Mouse (Mus musculus) heart, adult 8-10 months (tissue): Measurements from ENCODE around the gene Inhbc. TPM values are rescaled to one million over a fixed set of nuclear protein-coding genes. Genes with fewer than 3 reads are reported as not detected.

Experiments
- total RNA-seq, 4 experiments: library from RNA; stranded (reverse); gene quantifications; 2 replicates each; pipeline ENCODE4 v1.2.4; 2022

The Inhbc gene
- total RNA-seq, 4 experiments from 2014 or later = not detected

Other genes starting within 250 kb of the Inhbc start
- gene Os9, start 249.3 kb downstream of the Inhbc start, total RNA-seq = 10 to 100 TPM; 22.2 to 31.6 (median 24.1) TPM
- 1 to 10 TPM; 1.2 to 3.2 (median 1.5) TPM for gene B4galnt1, start 205.2 kb downstream of the Inhbc start, total RNA-seq
- 10 to 100 TPM; 13.0 to 24.6 (median 15.5) TPM for gene Slc26a10, start 189.8 kb downstream of the Inhbc start, total RNA-seq
- gene Arhgef25, start 180.3 kb downstream of the Inhbc start, total RNA-seq = 10 to 100 TPM in 3 of 4 experiments, 1 to 10 TPM in 1; 8.1 to 13.4 (median 10.8) TPM
- 10 to 100 TPM; 18.1 to 29.6 (median 24.2) TPM for gene Dtx3, start 174.7 kb downstream of the Inhbc start, total RNA-seq
- gene Pip4k2c, start 158.8 kb downstream of the Inhbc start, total RNA-seq = 10 to 100 TPM; 32.4 to 38.3 (median 35.3) TPM
- 1 to 10 TPM in 2 of 4 experiments, under 1 TPM in 2; 0.54 to 1.6 (median 1.2) TPM for gene Kif5a, start 107.1 kb downstream of the Inhbc start, total RNA-seq
- 100 to 1,000 TPM; 143 to 151 (median 146) TPM for gene Dctn2, start 104.1 kb downstream of the Inhbc start, total RNA-seq
- gene Mbd6, start 81.4 kb downstream of the Inhbc start, total RNA-seq = 10 to 100 TPM; 17.6 to 25.5 (median 19.5) TPM
- gene Mars, start 58.6 kb downstream of the Inhbc start, total RNA-seq = 10 to 100 TPM; 42.1 to 48.8 (median 45.4) TPM
- 1 to 10 TPM; 1.5 to 3.2 (median 3.0) TPM for gene Arhgap9, start 48.5 kb downstream of the Inhbc start, total RNA-seq
- gene Gli1, start 28.5 kb downstream of the Inhbc start, total RNA-seq = 1 to 10 TPM; 1.1 to 1.7 (median 1.3) TPM
- gene Inhbe, start 16.0 kb downstream of the Inhbc start, total RNA-seq = not detected
- 100 to 1,000 TPM; 150 to 177 (median 168) TPM for gene R3hdm2, start 9.9 kb upstream of the Inhbc start, total RNA-seq
- gene Stac3, start 131.3 kb upstream of the Inhbc start, total RNA-seq = 1 to 10 TPM in 1 of 4 experiments, under 1 TPM in 2, not detected in 1; 0.66 to 1.5 (median 0.76) TPM
- 10 to 100 TPM; 17.2 to 26.5 (median 21.6) TPM for gene Ndufa4l2, start 144.5 kb upstream of the Inhbc start, total RNA-seq
- 10 to 100 TPM; 41.6 to 48.4 (median 44.5) TPM for gene Shmt2, start 152.0 kb upstream of the Inhbc start, total RNA-seq
- under 1 TPM; 0.22 to 0.66 (median 0.50) TPM for gene Nxph4, start 164.1 kb upstream of the Inhbc start, total RNA-seq